In genomic region chr10:85157451-85157850, GRCm38 (mm10) we compare ENCODE assay signal across 25 mouse cellular contexts. TPM values are rescaled to one million over a fixed set of nuclear protein-coding genes. Genes with fewer than 3 reads are reported as not detected.
DNase-seq lines count a peak whose midpoint lies in the region; ATAC-seq and TF ChIP-seq lines count a peak whose summit lies in the region.
"Had no signal": no experiment of that assay in that cellular context is flagged by ENCODE, and none has a peak within 500 bp of the region (broad histone marks: within the 10 kb centered on the region; RNA-seq: fewer than 3 reads in every experiment).

No protein-coding gene starts in this region.

- H3K9ac ChIP-seq in liver, adult 2 months (ENCODE audit: low read depth, low read length), result no peak overlapping the region
- no peak overlapping the region for H3K9ac ChIP-seq in liver, embryonic 12.5 days

- peak; percentile 71 for DNase-seq in heart, adult 11 months
- no peak for DNase-seq in heart, embryonic 10.5 days (ENCODE audit: low spot score)
- DNase-seq in liver, adult 2 months (ENCODE audit: extremely low read depth, low read depth, low spot score), result peak; percentile 33
- DNase-seq in ES-CJ7 (ENCODE audit: low read depth, low spot score), result peak; percentile 38
- DNase-seq in R1 (ENCODE audit: low read depth, low spot score), result peak; percentile 72
- no peak for DNase-seq in gastrocnemius, postnatal 4 days (ENCODE audit: low spot score in 2 of 2)
- no peak for DNase-seq in layer of hippocampus, postnatal 14 days (ENCODE audit: low spot score in 2 of 2)
- DNase-seq: adrenal gland, adult 2 months; adrenal gland, adult 8-10 months; adrenal gland, postnatal 10 days; adrenal gland, postnatal 14 days; adrenal gland, postnatal 25 days; adrenal gland, postnatal 36 days; B cell, adult 2 months; cerebellum, adult 11 months; cerebellum, adult 11-12 months; cerebellum, adult 18-20 months; cerebellum, adult 2 months had no signal

- no peak overlapping the region for H3K4me2 ChIP-seq in liver, embryonic 12.5 days

- H3K27ac ChIP-seq in heart, embryonic 10.5 days, result no peak overlapping the region
- H3K27ac ChIP-seq in liver, adult 2 months (replicated peaks; ENCODE audit: insufficient read depth, low read depth, low read length), result no peak overlapping the region
- H3K27ac ChIP-seq in liver, embryonic 12.5 days, result no peak overlapping the region

- no peaks in the 10 kb centered on the region for H3K27me3 ChIP-seq in heart, embryonic 10.5 days (ENCODE audit: insufficient read depth, poor library complexity, severe bottlenecking)
- no peaks in the 10 kb centered on the region for H3K27me3 ChIP-seq in liver, adult 2 months (ENCODE audit: control insufficient read depth, insufficient read depth, low read length)
- H3K27me3 ChIP-seq in liver, embryonic 12.5 days (replicated peaks), result no peaks in the 10 kb centered on the region
- H3K27me3 ChIP-seq: CH12.LX, Patski had no signal

- H3K36me3 ChIP-seq in heart, embryonic 10.5 days, result no peaks in the 10 kb centered on the region
- peaks cover 2% of the 10 kb centered on the region for H3K36me3 ChIP-seq in liver, adult 2 months (ENCODE audit: control insufficient read depth, insufficient read depth, low read length)
- no peaks in the 10 kb centered on the region for H3K36me3 ChIP-seq in liver, embryonic 12.5 days
- H3K36me3 ChIP-seq: G1E had no signal

- H3K9me3 ChIP-seq in heart, embryonic 10.5 days, result no peaks in the 10 kb centered on the region
- H3K9me3 ChIP-seq in liver, embryonic 12.5 days (replicated peaks), result no peaks in the 10 kb centered on the region
- H3K9me3 ChIP-seq: G1E had no signal

- H3K79me2 ChIP-seq in liver, adult 2 months (ENCODE audit: control insufficient read depth, insufficient read depth, low read length), result peaks cover 9% of the 10 kb centered on the region

- WGBS in heart, embryonic 10.5 days, result 86% methylated on average over 7 of the region's 7 CpGs
- 39% methylated on average over 7 of the region's 7 CpGs for WGBS in liver, adult 2 months
- WGBS in liver, embryonic 12.5 days (ENCODE audit: insufficient replicate concordance), result 71% methylated on average over 7 of the region's 7 CpGs

- TF ChIP-seq POLR2A in liver, adult 2 months (IDR thresholded peaks at IDR 0.05; ENCODE audit: extremely low read depth, insufficient read depth, low read length), result no peak

- H3K4me3 ChIP-seq in heart, embryonic 10.5 days, result no peak overlapping the region
- H3K4me3 ChIP-seq in liver, adult 2 months (ENCODE audit: insufficient read depth, low read depth, low read length), result no peak overlapping the region
- H3K4me3 ChIP-seq in liver, embryonic 12.5 days, result no peak overlapping the region

- H3K4me1 ChIP-seq in heart, embryonic 10.5 days, result no peaks in the 10 kb centered on the region
- H3K4me1 ChIP-seq in liver, adult 2 months (ENCODE audit: control insufficient read depth, insufficient read depth, low read length), result peaks cover 11% of the 10 kb centered on the region; the same call in 1 of the 2 replicates
- H3K4me1 ChIP-seq in liver, embryonic 12.5 days, result no peaks in the 10 kb centered on the region

- no peak for ATAC-seq in liver, embryonic 12.5 days
- ATAC-seq: activated CD4-positive, CD25-positive, alpha-beta regulatory T cell, adult 4 months; CD4-positive, CD25-positive, alpha-beta regulatory T cell, adult 4 months; Patski had no signal

- no peak for TF ChIP-seq CTCF in liver, adult 2 months (IDR thresholded peaks at IDR 0.05; ENCODE audit: low read depth, low read length)

RNA-seq across cellular contexts. Expression of gene Cry1, which starts 27.4 kb away (rescaled TPM):
- polyA plus RNA-seq in heart, embryonic 10.5 days (2016; fragmentation: Nextera tagmentation; extraction: Ambion mirVana), result 18.6 and 21.1 TPM in 2 replicates
- total RNA-seq in liver, adult 2 months (2014; rRNA removed), result 1.9 and 3.0 TPM in 2 replicates
- 5.2 and 27.1 TPM in 2 replicates for polyA plus RNA-seq in liver, adult 2 months (2012; rRNA removed)
- polyA plus RNA-seq in liver, embryonic 12.5 days (2016; fragmentation: Nextera tagmentation; extraction: Ambion mirVana), result 12.3 and 12.7 TPM in 2 replicates
- total RNA-seq in gastrocnemius, postnatal 4 days (2021), result 10 to 100 TPM; 16.6 to 20.8 TPM
- total RNA-seq in layer of hippocampus, postnatal 14 days (2021), result 10 to 100 TPM; 11.9 to 12.1 TPM
- total RNA-seq: MEL had no signal
- polyA plus RNA-seq: G1E had no signal

RNA-seq across cellular contexts. Expression of gene Mterf2, which starts 29.6 kb away (rescaled TPM):
- polyA plus RNA-seq in heart, embryonic 10.5 days (2016; fragmentation: Nextera tagmentation; extraction: Ambion mirVana), result 15.0 and 17.0 TPM in 2 replicates
- total RNA-seq in liver, adult 2 months (2014; rRNA removed), result 8.4 and 9.6 TPM in 2 replicates
- 1.0 and 1.9 TPM in 2 replicates for polyA plus RNA-seq in liver, adult 2 months (2012; rRNA removed)
- 6.9 and 7.0 TPM in 2 replicates for polyA plus RNA-seq in liver, embryonic 12.5 days (2016; fragmentation: Nextera tagmentation; extraction: Ambion mirVana)
- total RNA-seq in gastrocnemius, postnatal 4 days (2021), result 10 to 100 TPM in 1 of 2 experiments, 1 to 10 TPM in 1; 8.8 to 12.8 TPM
- 10 to 100 TPM; 15.7 to 16.9 TPM for total RNA-seq in layer of hippocampus, postnatal 14 days (2021)

RNA-seq across cellular contexts. Expression of gene Tmem263, which starts 55.0 kb away (rescaled TPM):
- polyA plus RNA-seq in heart, embryonic 10.5 days (2016; fragmentation: Nextera tagmentation; extraction: Ambion mirVana), result 52.5 and 59.8 TPM in 2 replicates
- 5.5 and 5.7 TPM in 2 replicates for total RNA-seq in liver, adult 2 months (2014; rRNA removed)
- 2.3 and 3.3 TPM in 2 replicates for polyA plus RNA-seq in liver, adult 2 months (2012; rRNA removed)
- 24.7 and 25.0 TPM in 2 replicates for polyA plus RNA-seq in liver, embryonic 12.5 days (2016; fragmentation: Nextera tagmentation; extraction: Ambion mirVana)
- total RNA-seq in gastrocnemius, postnatal 4 days (2021), result 10 to 100 TPM; 40.6 to 43.1 TPM
- total RNA-seq in layer of hippocampus, postnatal 14 days (2021), result 10 to 100 TPM; 28.6 to 30.8 TPM

RNA-seq across cellular contexts. Expression of gene Fhl4, which starts 55.2 kb away (rescaled TPM):
- polyA plus RNA-seq in heart, embryonic 10.5 days (2016; fragmentation: Nextera tagmentation; extraction: Ambion mirVana), result 1.1 and 1.4 TPM in 2 replicates
- total RNA-seq in liver, adult 2 months (2014; rRNA removed), result 0.13 and 0.18 TPM in 2 replicates
- polyA plus RNA-seq in liver, adult 2 months (2012; rRNA removed), result 0.02 TPM in 1 of 2 replicates, not detected in the other
- 0.38 and 0.67 TPM in 2 replicates for polyA plus RNA-seq in liver, embryonic 12.5 days (2016; fragmentation: Nextera tagmentation; extraction: Ambion mirVana)
- total RNA-seq in gastrocnemius, postnatal 4 days (2021), result 1 to 10 TPM in 1 of 2 experiments, under 1 TPM in 1; 0.91 to 1.3 TPM
- 1 to 10 TPM; 1.0 to 1.2 TPM for total RNA-seq in layer of hippocampus, postnatal 14 days (2021)

Comparison
In these comparisons a context has a peak if more than half of its experiments do, and no peak if none do; other contexts are left out.
1. DNase-seq: peak in heart, adult 11 months (single experiment), liver, adult 2 months (single experiment), ES-CJ7 (single experiment) and R1 (single experiment); none in heart, embryonic 10.5 days (single experiment), gastrocnemius, postnatal 4 days (0 of 2) and layer of hippocampus, postnatal 14 days (0 of 2).